Mouse (Mus musculus) left cerebral cortex, postnatal 25 days (tissue): ENCODE data around the gene Vmn1r22. TPM values are rescaled to one million over a fixed set of nuclear protein-coding genes. Genes with fewer than 3 reads are reported as not detected.
"Not testable (repeated sequence)": the region's sequence is repeated elsewhere in the genome, so short reads cannot be mapped to it uniquely, and the experiment has no call there.

Source experiments
- DNase-seq, 2 experiments: peaks; one replicate each; pipeline ENCODE4 v3.0.0; 2022; ENCODE audit warnings: low spot score in 2 of 2, mixed read lengths in 1 of 2
- intact Hi-C: fragments of 180-260 bp; cut with DNase I; formaldehyde crosslinking; loops from one replicate; pipeline ENCODE4 v1.15.1; 2025
- total RNA-seq, 2 experiments: library from RNA; stranded (reverse); gene quantifications; 2 replicates each; pipeline ENCODE4 v1.2.3; 2021

The Vmn1r22 gene
- total RNA-seq: not detected

- intact Hi-C loops: no loop called here
- DNase-seq: no peak
Measured at GRCm38 (mm10) chr6:57907928-57908327, at the start of gene Vmn1r22. TSS of gene Vmn1r22 (minus strand) at chr6:57908028.

- intact Hi-C loops: no loop called here
- DNase-seq: no peak
Measured at GRCm38 (mm10) chr6:57926738-57927137, 18.9 kb upstream of the Vmn1r22 start, which contains the start of gene Vmn1r23. TSS of gene Vmn1r23 (minus strand) at chr6:57926838.

- intact Hi-C loops: loop anchor here (1.0 to 10.0 kb wide), 2 partner anchors 116 to 425 kb away; no protein-coding TSS in a partner anchor
- DNase-seq: peak; percentile 26 to 62
Measured at GRCm38 (mm10) chr6:57859043-57860042, 48.5 kb downstream of the Vmn1r22 start.

- intact Hi-C loops, DNase-seq: not testable (repeated sequence)
Measured at GRCm38 (mm10) chr6:57851177-57851576, 56.7 kb downstream of the Vmn1r22 start.

DNA sequence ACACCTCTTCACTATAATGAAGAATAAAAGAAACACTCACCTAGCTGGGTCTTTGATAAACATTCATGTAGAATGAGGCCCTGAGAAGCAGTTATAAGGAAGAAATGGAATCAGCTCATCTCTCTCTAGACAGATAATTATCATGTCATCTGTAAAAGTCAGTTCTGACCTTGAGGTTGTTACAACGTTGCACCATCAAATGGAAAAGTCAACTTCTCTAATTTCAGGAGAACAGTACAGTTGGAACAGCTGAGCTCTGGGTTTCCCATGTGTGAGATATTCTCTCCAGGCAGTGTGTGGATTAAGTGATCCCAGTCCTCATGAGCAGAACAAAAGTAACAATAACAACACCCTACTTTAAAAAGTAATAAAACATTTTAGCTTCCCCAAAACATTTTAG is 57.5 kb downstream of the Vmn1r22 start, which contains the start of gene Vmn1r21:
Gene Vmn1r21 (minus strand): TSS at position 58 of the 400 bp plus-strand sequence.
- DNase-seq: no peak
- intact Hi-C loops: no loop called here

Other genes starting within 250 kb of the Vmn1r22 start
- gene Pyurf, start 215.9 kb downstream of the Vmn1r22 start, total RNA-seq: 1 to 10 TPM; 8.4 to 9.4 TPM
- 100 to 1,000 TPM; 120 to 128 TPM for gene Lancl2, start 205.5 kb downstream of the Vmn1r22 start, total RNA-seq
- 100 to 1,000 TPM; 150 to 151 TPM for gene Vopp1, start 82.9 kb downstream of the Vmn1r22 start, total RNA-seq
- not detected for gene Vmn1r21, start 57.7 kb downstream of the Vmn1r22 start, total RNA-seq
- gene Vmn1r23, start 18.8 kb upstream of the Vmn1r22 start, total RNA-seq: not detected
- gene Vmn1r24, start 53.5 kb upstream of the Vmn1r22 start, total RNA-seq: not detected
- not detected for gene Vmn1r25, start 72.8 kb upstream of the Vmn1r22 start, total RNA-seq
- not detected for gene Vmn1r26, start 107.1 kb upstream of the Vmn1r22 start, total RNA-seq